Mouse (Mus musculus): ENCODE data around the gene Ppp6r1.

DNA sequence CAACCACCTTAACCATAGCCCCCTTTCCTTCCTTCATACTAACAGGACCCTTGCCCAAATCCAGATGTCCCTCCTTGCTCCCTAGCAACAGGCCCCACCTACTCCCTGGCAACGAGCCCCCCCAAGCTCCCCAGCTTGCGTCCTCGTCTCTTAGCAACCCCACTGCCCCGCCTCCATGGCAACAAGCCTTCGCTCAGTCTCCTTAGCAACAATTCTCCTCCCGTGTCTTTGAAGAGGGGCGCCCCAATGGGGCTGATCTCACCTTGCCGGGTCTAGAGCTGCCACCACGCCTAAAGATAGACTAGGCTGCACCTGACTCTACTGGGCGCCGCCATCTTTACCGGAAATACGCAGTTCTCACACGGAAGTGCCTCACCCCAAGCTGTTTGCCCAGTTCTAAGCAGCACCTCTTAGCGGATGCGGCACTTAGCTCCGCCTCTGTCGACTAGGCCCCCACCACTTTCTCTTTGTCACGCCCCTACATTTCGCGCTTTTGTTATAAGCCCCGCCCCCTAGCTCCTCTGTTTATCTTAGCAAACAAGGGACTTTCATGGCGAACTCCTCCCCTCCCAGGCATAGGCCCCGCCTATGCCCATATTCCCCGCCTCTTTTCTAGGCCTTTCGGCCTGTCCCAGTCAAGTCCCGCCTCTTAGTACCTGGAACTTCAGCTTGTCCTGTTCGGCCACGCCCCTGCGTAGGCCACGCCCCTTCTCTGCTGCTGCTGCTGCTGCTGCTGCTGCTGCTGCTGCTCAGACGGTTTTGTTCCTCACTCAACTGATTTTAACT lies 26.0 kb upstream of the Ppp6r1 start, which contains the start of gene Hspbp1:
- TF ChIP-seq POLR2A (IDR thresholded peaks at IDR 0.05; ENCODE audit: extremely low read depth, insufficient read depth, low read length) (no peak), CTCF (IDR thresholded peaks at IDR 0.05; ENCODE audit: low read depth, low read length) (no peak)

Data from liver, adult 2 months (tissue).